Mouse (Mus musculus): Measurements from ENCODE around the gene Mccc1. TPM values are rescaled to one million over a fixed set of nuclear protein-coding genes. Genes with fewer than 3 reads are reported as not detected.

The Mccc1 gene
- polyA plus RNA-seq, 1 experiment from 2014 or later = 36.3 TPM

DNA sequence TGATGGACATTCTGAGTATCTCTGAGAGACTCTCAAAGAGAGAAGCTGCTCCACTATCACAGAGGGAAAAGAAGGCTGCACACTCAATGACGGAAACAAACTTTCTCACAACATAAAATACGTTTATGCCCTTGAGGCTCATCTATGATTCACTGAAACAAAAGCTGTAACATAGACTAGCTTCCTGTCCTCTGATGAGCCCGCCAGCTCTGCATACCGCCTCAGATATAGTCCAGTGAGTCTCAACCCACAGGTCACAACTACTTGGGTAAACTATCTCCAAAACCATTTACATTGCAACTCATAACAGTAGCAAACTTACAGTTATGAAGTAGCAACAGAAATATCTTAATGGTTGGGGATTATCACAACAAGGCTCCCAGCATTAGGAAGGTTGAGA is 78.0 kb downstream of the Mccc1 start:
- WGBS = 89% methylated on average over 4 of the region's 4 CpGs
- Histone ChIP-seq H3K36me3 (ENCODE audit: control insufficient read depth, insufficient read depth, low read length) (no peaks in the 10 kb centered on the region), H3K9me3 (ENCODE audit: control insufficient read depth, low read length) (no peaks in the 10 kb centered on the region), H3K4me3 (ENCODE audit: low read depth, low read length) (no peak overlapping the region), H3K27me3 (ENCODE audit: control insufficient read depth, insufficient read depth, low read length) (no peaks in the 10 kb centered on the region), H3K4me1 (replicated peaks; ENCODE audit: control insufficient read depth, insufficient read depth, low read length) (no peaks in the 10 kb centered on the region), H3K4me2 (ENCODE audit: low read depth, low read length, severe bottlenecking) (no peak overlapping the region), H3K27ac (ENCODE audit: low read depth, low read length) (no peak overlapping the region), H3K9ac (ENCODE audit: low read length) (no peak overlapping the region)
- ATAC-seq (replicated peaks; ENCODE audit: low FRiP score) (no peak), DNase-seq (ENCODE audit: low spot score) (no peak)

GRCm38 (mm10) chr3:35918229-35918628 is 82.2 kb downstream of the Mccc1 start:
- H3K4me2 ChIP-seq (ENCODE audit: low read depth, low read length, severe bottlenecking) = no peak overlapping the region
- DNase-seq (ENCODE audit: low spot score) (no peak), ATAC-seq (replicated peaks; ENCODE audit: low FRiP score) (no peak)
- H3K9me3 ChIP-seq (ENCODE audit: control insufficient read depth, low read length) = no peaks in the 10 kb centered on the region
- no peak overlapping the region for H3K4me3 ChIP-seq (ENCODE audit: low read depth, low read length)
- H3K9ac ChIP-seq (ENCODE audit: low read length) = no peak overlapping the region
- 87% methylated on average over 3 of the region's 3 CpGs for WGBS
- no peaks in the 10 kb centered on the region for H3K4me1 ChIP-seq (replicated peaks; ENCODE audit: control insufficient read depth, insufficient read depth, low read length)
- no peaks in the 10 kb centered on the region for H3K36me3 ChIP-seq (ENCODE audit: control insufficient read depth, insufficient read depth, low read length)
- no peak overlapping the region for H3K27ac ChIP-seq (ENCODE audit: low read depth, low read length)
- H3K27me3 ChIP-seq (ENCODE audit: control insufficient read depth, insufficient read depth, low read length) = no peaks in the 10 kb centered on the region

Other genes starting within 250 kb of the Mccc1 start
- 29.8 and 30.0 TPM in 2 replicates for gene Atp11b, start 246.6 kb downstream of the Mccc1 start, polyA plus RNA-seq (2014; fragmentation: Nextera tagmentation; extraction: Ambion mirVana)
- 96.9 and 104 TPM in 2 replicates for gene Dcun1d1, start 63.2 kb downstream of the Mccc1 start, polyA plus RNA-seq (2014; fragmentation: Nextera tagmentation; extraction: Ambion mirVana)
- not detected in 2 replicates for gene Ccdc144b, start 52.9 kb upstream of the Mccc1 start, polyA plus RNA-seq (2014; fragmentation: Nextera tagmentation; extraction: Ambion mirVana)
- 88.9 and 93.1 TPM in 2 replicates for gene Acad9, start 65.3 kb upstream of the Mccc1 start, polyA plus RNA-seq (2014; fragmentation: Nextera tagmentation; extraction: Ambion mirVana)
- gene D3Ertd254e, start 150.3 kb upstream of the Mccc1 start, polyA plus RNA-seq (2014; fragmentation: Nextera tagmentation; extraction: Ambion mirVana) = 10.6 and 11.1 TPM in 2 replicates
- gene Qrfpr, start 221.6 kb upstream of the Mccc1 start, polyA plus RNA-seq (2014; fragmentation: Nextera tagmentation; extraction: Ambion mirVana) = 0.29 and 0.31 TPM in 2 replicates

All from forebrain, embryonic 11.5 days (tissue).